Mouse (Mus musculus): Measurements from ENCODE around the gene Pla2r1.

Gene Pla2r1

DNA sequence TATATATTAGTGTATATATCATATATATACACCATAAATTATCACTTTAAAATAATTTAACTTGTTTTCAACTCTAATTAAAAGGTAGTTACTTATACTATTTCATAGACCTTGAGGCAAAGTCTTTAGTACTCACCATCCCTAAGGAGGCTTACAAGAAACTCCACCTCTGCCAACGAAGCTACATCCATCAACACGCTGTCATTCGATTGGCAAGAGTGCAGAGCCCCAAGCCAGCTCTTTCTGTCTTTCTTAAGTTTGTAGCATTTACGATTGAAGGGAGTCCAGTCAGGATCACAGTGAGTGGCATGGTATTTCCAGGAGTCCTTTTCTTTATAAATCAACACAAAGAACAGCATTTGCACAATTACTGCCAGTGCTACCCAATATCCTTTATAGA is 49.1 kb downstream of the Pla2r1 start:
- DNase-seq (ENCODE audit: low read depth, low spot score), result no peak

- DNase-seq (ENCODE audit: low read depth, low spot score), result no peak
Measured at GRCm38 (mm10) chr2:60500583-60501116, 52.5 kb downstream of the Pla2r1 start.

DNA sequence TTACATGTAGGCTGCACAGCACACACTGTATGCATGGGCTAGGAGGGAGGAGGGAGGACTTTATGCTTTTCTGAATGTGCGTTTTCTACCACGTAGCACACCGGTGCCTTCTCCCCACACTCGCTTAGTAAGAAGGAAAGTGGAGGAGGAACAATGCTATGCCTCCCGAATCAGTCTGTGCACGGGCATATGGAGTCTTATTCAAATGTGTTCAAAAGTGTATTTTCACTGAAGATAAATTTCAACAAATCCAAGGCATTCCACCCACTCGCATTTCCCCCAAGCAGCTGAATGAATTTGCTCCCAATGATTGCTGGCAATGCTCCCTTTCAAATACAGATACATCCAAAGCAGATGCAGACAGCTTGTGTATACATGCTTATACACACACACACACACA is 73.2 kb downstream of the Pla2r1 start:
- DNase-seq (ENCODE audit: low read depth, low spot score), result no peak

- DNase-seq (ENCODE audit: low read depth, low spot score), result no peak
Measured at GRCm38 (mm10) chr2:60478778-60479177, 74.3 kb downstream of the Pla2r1 start.

DNA sequence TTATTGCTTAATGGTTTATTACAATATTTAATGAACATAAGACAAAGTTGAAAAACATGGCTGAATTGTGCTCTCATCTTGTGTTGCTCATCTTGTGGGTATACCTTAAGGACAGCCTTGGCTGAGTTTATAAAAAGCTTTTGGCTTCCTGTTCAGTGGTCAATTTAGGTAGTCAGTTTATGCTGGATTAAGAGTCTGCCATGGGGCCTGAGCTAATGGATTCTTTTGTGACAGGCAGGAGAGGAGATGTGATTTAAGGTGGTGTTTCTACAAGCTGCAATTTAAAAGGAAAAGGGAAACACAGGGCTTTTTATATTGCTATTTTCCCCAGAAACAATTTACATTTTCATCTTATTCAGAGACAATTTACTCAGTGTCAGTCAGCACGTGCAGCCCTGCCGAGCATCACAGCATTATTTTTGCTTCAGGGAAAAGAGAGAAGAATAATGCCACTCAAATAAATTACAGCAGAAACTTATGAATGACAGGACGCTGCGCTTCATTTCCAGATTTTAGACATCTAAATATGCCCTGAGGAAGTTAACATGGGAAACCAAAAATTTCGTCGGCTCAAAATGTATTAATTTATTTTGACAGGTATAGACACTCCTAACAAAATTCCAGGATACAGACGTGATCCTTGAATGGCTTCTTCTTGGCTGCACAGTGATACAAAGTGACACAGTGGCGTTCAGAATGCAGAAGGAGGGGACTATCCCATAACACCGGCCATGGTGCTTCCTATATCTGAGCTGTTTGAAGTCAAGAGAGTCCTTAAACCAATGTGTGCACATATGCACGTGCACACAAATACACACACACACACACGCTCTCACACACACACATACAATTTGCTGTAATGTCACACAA is 84.0 kb downstream of the Pla2r1 start:
- no peak for DNase-seq (ENCODE audit: low read depth, low spot score)

GRCm38 (mm10) chr2:60452376-60452775 is 100.7 kb downstream of the Pla2r1 start:
- no peak for DNase-seq (ENCODE audit: low read depth, low spot score)

DNA sequence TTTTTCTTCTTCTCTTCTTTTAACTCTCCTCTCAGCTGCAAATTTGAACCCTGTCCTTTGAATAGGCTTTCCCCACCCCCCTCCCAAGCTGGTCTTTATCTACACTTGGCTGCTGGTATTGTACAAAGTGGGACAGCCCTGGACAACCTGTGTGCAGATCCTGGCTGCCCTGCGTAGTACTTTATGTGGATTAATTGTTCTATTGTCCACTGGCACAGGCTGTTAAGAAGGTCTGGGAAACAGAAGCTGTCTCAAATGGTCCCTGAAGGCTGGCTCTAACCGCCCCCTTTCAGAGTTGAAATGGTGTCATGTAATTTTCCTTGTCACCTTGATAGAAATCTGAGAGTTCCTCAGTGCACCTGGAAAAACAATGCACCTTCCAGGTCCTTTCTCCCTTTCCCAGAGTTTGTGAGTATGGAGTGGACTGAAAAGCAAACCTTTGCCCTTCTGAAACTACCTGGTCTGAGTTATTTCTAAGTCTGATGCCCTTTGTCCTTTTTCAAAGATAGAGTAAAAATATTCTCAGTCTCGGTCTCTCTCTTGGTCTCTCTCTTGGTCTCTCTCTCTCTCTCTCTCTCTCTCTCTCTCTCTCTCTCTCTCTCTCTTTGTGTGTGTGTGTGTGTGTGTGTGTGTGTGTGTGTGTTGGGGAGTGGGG is 101.9 kb downstream of the Pla2r1 start:
- DNase-seq (ENCODE audit: low read depth, low spot score), result no peak

- peak; percentile 52 for DNase-seq (ENCODE audit: low read depth, low spot score)
Measured at GRCm38 (mm10) chr2:60449732-60450131, 103.4 kb downstream of the Pla2r1 start.

- peak; percentile 59 for DNase-seq (ENCODE audit: low read depth, low spot score)
Measured at GRCm38 (mm10) chr2:60444711-60445509, 108.2 kb downstream of the Pla2r1 start.

DNA sequence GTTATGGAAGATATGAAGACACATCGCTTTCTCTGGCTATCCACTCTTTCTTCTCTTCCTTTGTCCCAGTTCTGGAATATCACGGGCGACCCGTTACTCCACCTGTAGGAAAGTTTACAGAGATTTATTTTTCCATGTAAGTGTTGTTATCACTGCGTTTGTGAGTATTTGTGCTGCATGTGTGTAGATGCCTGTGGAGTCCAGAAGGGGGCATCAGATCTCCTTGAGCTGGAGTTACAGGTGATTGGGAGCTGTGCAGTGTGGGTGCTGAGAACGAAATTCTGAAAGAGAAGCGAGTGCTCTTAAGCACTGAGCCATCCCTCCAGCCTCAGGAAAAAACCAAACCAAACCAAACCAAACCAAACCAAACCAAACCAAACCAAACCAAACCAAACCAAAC is 109.8 kb downstream of the Pla2r1 start:
- no peak for DNase-seq (ENCODE audit: low read depth, low spot score)

DNA sequence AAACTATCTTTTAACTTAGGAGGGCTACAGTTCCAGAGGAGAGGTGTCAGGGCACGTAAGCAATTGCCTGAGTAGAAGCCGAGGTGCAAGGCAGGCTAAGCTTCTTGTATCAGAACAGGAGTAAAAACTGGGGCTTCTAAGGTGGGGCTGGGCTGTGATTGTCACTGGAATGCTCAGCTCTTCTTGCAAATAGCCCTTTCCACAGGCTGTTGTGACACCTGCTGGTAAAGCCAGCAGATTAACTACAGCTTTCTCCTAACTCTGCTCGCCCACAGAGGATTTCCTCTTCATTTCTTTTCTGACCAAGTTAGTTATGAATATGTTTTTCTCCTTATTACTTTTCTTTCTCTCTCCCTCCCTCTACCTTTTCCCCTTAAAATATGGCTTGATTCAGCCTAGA is 111.2 kb downstream of the Pla2r1 start:
- DNase-seq (ENCODE audit: low read depth, low spot score), result no peak

GRCm38 (mm10) chr2:60436802-60437201 is 116.3 kb downstream of the Pla2r1 start:
- no peak for DNase-seq (ENCODE audit: low read depth, low spot score)

- DNase-seq (ENCODE audit: low read depth, low spot score), result no peak
Measured at GRCm38 (mm10) chr2:60430315-60431021, 122.6 kb downstream of the Pla2r1 start.

GRCm38 (mm10) chr2:60418075-60418474 is 135.0 kb downstream of the Pla2r1 start:
- peak; percentile 49 for DNase-seq (ENCODE audit: low read depth, low spot score)

GRCm38 (mm10) chr2:60414334-60414733 is 138.8 kb downstream of the Pla2r1 start:
- no peak for DNase-seq (ENCODE audit: low read depth, low spot score)

GRCm38 (mm10) chr2:60413006-60413650 is 140.0 kb downstream of the Pla2r1 start:
- DNase-seq (ENCODE audit: low read depth, low spot score), result no peak

DNA sequence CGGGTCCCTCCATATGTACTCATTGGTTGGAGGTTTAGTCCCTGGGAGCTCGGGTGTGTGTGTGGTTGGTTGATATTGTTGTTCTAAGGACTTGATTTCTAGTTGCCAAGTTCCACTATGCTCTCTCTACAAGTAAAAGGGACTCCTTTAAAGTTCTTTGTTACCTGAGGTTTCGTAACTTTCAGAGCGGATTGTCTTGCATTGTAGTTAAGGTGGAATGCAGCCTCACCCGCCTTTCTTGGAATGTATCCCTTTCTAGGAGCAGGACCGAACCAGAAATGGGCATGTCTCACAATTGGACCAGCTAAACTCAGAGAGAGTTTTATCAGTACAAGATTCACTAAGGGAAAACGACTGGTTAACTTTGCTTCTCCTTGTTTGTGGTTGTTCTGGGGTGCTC is 141.9 kb downstream of the Pla2r1 start:
- DNase-seq (ENCODE audit: low read depth, low spot score), result no peak

DNA sequence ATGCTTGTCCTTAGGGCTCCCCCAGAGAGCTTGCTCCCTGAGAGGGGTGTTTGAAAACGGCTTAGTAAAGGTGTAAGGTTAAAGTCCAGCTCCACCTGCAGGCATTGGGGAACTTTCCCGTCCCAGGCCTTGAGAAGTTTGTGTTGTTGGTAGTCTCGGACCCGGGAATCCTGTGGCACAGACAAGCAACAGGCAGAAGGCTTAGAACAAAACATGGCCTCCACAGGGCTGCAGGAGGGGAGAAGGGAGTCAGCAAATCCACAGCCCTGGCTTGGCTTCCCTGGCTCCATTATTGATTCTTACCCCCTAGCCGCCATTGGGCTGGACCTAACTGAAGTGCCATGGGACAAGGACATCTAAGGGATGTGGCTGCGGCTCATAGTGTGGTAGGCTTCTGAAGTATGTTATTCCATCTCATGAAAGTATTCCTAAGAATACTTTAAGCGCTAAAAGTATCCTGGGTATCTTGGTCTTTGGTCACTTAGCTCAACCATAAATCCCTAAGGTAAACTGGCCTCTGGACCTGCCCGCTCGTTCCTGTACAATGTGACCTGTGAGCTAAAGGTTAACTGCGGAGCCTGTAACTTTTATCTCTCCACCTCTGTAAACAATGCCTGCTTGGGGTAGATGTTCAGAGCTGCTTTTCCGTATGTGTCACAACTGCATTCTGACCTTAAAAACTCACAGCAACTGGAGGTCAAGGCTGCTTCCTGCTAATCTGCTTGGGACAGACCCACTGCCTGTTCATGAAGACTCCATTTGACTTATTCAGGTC is 142.9 kb downstream of the Pla2r1 start:
- DNase-seq (ENCODE audit: low read depth, low spot score), result no peak

GRCm38 (mm10) chr2:60409194-60409593 is 143.9 kb downstream of the Pla2r1 start:
- no peak for DNase-seq (ENCODE audit: low read depth, low spot score)

DNA sequence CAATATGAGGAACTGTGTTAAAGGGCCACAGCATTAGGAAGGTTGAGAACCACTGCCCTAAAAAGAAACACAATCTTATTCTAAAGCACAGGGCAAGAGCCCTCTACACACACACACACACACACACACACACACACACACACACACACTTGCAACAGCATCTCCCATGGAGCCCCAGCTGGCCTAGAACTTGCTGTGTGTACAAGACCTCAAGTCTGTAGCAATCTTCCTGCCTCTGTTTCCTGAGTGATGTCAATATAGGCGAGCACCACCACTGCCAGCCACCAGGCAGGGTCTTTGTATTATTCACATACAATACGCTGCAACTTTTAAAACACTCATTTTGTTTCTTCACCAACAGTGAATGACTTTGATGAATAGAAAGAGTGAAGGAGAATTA is 145.7 kb downstream of the Pla2r1 start:
- no peak for DNase-seq (ENCODE audit: low read depth, low spot score)

Data from skeletal muscle tissue, adult 2 months (tissue).